ENCODE assay signal across 9 mouse cellular contexts in genomic region chr16:74225423-74226272, GRCm38 (mm10).
"Had no signal": no experiment of that assay in that cellular context is flagged by ENCODE, and none has a peak within 500 bp of the region (broad histone marks: within the 10 kb centered on the region; RNA-seq: fewer than 3 reads in every experiment).

No protein-coding gene starts in this region.

- H3K9me3 ChIP-seq: limb, embryonic 13.5 days; midbrain, embryonic 12.5 days; stomach, embryonic 15.5 days had no signal

- DNase-seq: kidney, adult 9 months; lung, adult 18-20 months; right cerebral cortex, postnatal 14 days; thymus, postnatal 36 days had no signal

- H3K36me3 ChIP-seq: limb, embryonic 13.5 days; midbrain, embryonic 12.5 days; stomach, embryonic 15.5 days had no signal

- H3K9ac ChIP-seq: limb, embryonic 13.5 days; liver, embryonic 14.5 days; midbrain, embryonic 12.5 days; stomach, embryonic 15.5 days had no signal

- H3K27me3 ChIP-seq: limb, embryonic 13.5 days; midbrain, embryonic 12.5 days; stomach, embryonic 15.5 days had no signal

- H3K4me2 ChIP-seq: limb, embryonic 13.5 days; midbrain, embryonic 12.5 days; stomach, embryonic 15.5 days had no signal

- ATAC-seq: midbrain, embryonic 16.5 days had no signal

- H3K4me3 ChIP-seq: limb, embryonic 13.5 days; midbrain, embryonic 12.5 days; stomach, embryonic 15.5 days had no signal

- H3K27ac ChIP-seq: limb, embryonic 13.5 days; liver, embryonic 14.5 days; midbrain, embryonic 12.5 days; stomach, embryonic 15.5 days had no signal

- H3K4me1 ChIP-seq: midbrain, embryonic 12.5 days; stomach, embryonic 15.5 days had no signal
